Mouse (Mus musculus): Measurements from ENCODE around the gene Chrna3.

GRCm38 (mm10) chr9:55065241-55065640, 38.9 kb upstream of the Chrna3 start:
- TF ChIP-seq CTCF (IDR thresholded peaks at IDR 0.05; ENCODE audit: low read depth) (no peak), EP300 (IDR thresholded peaks at IDR 0.05; ENCODE audit: low read depth) (no peak)

All from liver, postnatal 0 days (tissue).